Mouse (Mus musculus): ENCODE data around the gene Ache. TPM values are rescaled to one million over a fixed set of nuclear protein-coding genes. Genes with fewer than 3 reads are reported as not detected.

The Ache gene
- polyA plus RNA-seq, 1 experiment from 2014 or later: 10.7 TPM

DNA sequence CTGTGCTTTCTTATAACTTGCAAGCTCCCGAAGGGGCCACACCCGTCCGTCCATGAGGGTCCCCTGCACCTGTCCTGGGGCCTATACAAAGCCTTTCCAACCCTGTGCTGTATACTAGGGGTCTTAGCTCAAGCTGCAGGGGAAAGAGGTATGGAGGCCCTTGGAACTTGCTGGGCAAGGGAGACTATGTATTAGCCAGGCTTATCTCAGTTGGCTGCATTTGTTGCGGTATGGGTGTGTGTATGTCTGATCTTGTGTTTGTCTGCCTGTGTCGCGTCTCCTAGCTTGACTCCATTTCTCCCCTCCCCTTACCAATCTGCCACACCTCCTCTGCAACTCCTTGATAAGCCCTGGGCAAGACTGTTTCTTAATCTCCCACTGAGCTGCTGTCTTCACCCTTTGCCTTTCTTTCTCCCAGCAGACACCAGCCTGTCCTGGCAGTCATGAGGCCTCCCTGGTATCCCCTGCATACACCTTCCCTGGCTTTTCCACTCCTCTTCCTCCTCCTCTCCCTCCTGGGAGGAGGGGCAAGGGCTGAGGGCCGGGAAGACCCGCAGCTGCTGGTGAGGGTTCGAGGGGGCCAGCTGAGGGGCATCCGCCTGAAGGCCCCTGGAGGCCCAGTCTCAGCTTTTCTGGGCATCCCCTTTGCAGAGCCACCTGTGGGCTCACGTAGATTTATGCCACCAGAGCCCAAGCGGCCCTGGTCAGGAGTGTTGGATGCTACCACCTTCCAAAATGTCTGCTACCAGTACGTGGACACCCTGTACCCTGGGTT is 2.5 kb downstream of the Ache start:
- H3K9me3 ChIP-seq: no peaks in the 10 kb centered on the region
- peak overlapping the region; percentile 81 for H3K27ac ChIP-seq
- H3K4me3 ChIP-seq: peak overlapping the region; percentile 64
- peak; percentile 95 for DNase-seq (ENCODE audit: low spot score)
- H3K4me1 ChIP-seq: peaks cover 62% of the 10 kb centered on the region
- 36% methylated on average over 13 of the region's 13 CpGs for WGBS
- H3K36me3 ChIP-seq: no peaks in the 10 kb centered on the region
- peaks cover 61% of the 10 kb centered on the region for H3K27me3 ChIP-seq (ENCODE audit: insufficient read depth, poor library complexity, severe bottlenecking)

DNA sequence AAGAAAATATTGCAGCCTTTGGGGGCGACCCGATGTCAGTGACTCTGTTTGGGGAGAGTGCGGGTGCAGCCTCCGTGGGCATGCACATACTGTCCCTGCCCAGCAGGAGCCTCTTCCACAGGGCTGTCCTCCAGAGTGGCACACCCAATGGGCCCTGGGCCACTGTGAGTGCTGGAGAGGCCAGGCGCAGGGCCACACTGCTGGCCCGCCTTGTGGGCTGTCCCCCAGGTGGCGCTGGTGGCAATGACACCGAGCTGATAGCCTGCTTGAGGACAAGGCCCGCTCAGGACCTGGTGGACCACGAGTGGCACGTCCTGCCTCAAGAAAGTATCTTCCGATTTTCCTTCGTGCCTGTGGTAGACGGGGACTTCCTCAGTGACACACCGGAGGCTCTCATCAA is 3.4 kb downstream of the Ache start:
- Histone ChIP-seq H3K9me3 (no peaks in the 10 kb centered on the region), H3K36me3 (peaks cover 7% of the 10 kb centered on the region), H3K27me3 (ENCODE audit: insufficient read depth, poor library complexity, severe bottlenecking) (peaks cover 61% of the 10 kb centered on the region), H3K4me3 (peak overlapping the region; percentile 64), H3K27ac (peak overlapping the region; percentile 59), H3K4me1 (peaks cover 71% of the 10 kb centered on the region)
- DNase-seq (ENCODE audit: low spot score): peak; percentile 92
- 18% methylated on average over 15 of the region's 15 CpGs for WGBS

DNA sequence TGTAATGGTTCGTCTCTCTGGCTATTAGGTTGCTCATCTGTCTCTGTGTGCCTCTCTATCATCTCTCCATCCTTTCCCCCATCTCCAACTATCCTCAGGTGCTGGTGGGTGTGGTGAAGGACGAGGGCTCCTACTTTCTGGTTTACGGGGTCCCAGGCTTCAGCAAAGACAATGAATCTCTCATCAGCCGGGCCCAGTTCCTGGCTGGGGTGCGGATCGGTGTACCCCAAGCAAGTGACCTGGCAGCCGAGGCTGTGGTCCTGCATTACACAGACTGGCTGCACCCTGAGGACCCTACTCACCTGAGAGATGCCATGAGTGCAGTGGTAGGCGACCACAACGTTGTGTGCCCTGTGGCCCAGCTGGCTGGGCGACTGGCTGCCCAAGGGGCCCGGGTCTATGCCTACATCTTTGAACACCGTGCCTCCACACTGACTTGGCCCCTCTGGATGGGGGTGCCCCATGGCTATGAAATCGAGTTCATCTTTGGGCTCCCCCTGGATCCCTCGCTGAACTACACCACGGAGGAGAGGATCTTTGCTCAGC is 4.1 kb downstream of the Ache start:
- peaks cover 73% of the 10 kb centered on the region for H3K4me1 ChIP-seq
- H3K27ac ChIP-seq: no peak overlapping the region
- no peaks in the 10 kb centered on the region for H3K9me3 ChIP-seq
- DNase-seq (ENCODE audit: low spot score): no peak
- peaks cover 61% of the 10 kb centered on the region for H3K27me3 ChIP-seq (ENCODE audit: insufficient read depth, poor library complexity, severe bottlenecking)
- peaks cover 15% of the 10 kb centered on the region for H3K36me3 ChIP-seq
- peak overlapping the region; percentile 64 for H3K4me3 ChIP-seq
- WGBS: 74% methylated on average over 15 of the region's 15 CpGs

DNA sequence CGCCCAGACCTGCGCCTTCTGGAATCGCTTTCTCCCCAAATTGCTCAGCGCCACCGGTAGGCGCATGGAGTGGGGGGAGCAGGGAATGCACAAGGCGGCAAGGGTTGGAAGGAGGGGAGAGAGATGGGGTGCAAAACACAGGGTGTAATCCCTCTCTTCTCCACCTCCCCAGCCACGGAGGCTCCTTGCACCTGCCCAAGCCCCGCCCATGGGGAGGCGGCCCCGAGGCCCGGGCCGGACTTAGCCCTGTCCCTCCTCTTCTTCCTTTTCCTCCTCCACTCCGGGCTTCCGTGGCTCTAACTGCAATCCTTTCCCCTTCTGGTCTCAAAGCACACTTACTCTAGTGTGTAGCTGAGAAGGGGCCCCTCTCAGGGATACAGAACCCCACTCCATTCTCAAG is 6.0 kb downstream of the Ache start:
- peak overlapping the region; percentile 94 for H3K27ac ChIP-seq
- peaks cover 55% of the 10 kb centered on the region for H3K4me1 ChIP-seq
- peak overlapping the region; percentile 74 for H3K4me3 ChIP-seq
- H3K9me3 ChIP-seq: no peaks in the 10 kb centered on the region
- H3K36me3 ChIP-seq: peaks cover 33% of the 10 kb centered on the region
- peaks cover 46% of the 10 kb centered on the region for H3K27me3 ChIP-seq (ENCODE audit: insufficient read depth, poor library complexity, severe bottlenecking)
- WGBS: under 1% methylated on average over 15 of the region's 15 CpGs
- peak; percentile 92 for DNase-seq (ENCODE audit: low spot score)

DNA sequence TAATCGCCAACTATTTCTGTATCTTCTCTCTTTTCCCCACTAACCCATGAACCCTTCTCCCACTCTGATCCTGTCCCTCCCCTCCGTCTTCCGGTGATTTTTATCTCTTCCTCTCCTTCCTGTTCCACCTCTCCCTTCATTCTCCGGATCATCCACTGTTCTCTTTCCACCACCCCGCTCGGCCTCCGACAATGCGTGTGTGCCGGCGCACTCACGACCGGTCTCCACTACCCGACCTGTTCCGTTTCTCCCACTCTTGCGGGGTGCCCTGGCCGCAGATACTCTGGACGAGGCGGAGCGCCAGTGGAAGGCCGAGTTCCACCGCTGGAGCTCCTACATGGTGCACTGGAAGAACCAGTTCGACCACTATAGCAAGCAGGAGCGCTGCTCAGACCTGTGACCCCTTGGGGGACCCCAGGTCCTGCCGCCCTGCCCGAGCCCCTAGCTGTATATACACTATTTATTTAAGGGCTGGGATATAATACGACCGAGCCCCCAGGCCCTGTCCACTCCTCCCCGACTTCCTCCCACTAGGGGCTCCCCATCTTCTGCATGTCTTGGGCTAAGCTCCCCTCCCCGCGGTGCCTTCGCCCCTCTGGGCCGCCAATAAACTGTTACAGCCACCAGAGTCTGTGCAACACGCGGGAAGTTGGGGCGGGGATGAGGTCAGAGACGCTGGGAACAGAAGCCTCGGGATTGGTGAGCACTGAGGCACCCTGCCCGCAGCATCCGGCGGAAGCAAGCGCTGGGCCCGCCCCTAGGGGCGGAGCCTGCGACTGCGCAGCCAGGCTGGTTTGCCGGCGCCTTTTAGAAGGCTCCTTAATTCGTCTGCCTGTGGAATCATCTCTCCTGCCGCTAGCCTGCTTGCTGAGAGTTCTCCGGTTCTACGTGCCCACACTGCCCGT is 6.8 kb downstream of the Ache start, which contains the start of gene Ufsp1:
Ufsp1 (plus strand) TSS at position 791 of the 905 bp plus-strand sequence.
- peaks cover 42% of the 10 kb centered on the region for H3K36me3 ChIP-seq
- H3K27me3 ChIP-seq (ENCODE audit: insufficient read depth, poor library complexity, severe bottlenecking): peaks cover 38% of the 10 kb centered on the region
- H3K4me1 ChIP-seq: peaks cover 47% of the 10 kb centered on the region
- H3K9me3 ChIP-seq: no peaks in the 10 kb centered on the region
- WGBS: under 1% methylated on average over 52 of the region's 52 CpGs
- DNase-seq (ENCODE audit: low spot score): peak; percentile 98
- H3K27ac ChIP-seq: peak within 1 kb of the TSS; percentile 94
- peak within 1 kb of the TSS; percentile 74 for H3K4me3 ChIP-seq

DNA sequence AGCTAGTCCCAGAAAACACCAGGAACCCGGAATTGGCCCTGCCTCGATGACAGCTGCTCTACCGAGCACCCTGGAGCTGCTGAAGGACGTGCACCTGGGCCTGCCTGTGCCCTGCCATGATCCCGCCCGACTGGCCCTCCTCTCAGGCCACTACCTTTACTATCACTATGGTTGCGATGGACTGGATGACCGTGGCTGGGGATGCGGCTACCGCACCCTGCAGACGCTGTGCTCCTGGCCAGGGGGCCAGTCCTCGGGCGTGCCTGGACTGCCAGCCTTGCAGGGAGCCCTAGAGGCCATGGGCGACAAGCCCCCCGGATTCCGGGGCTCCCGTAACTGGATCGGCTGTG is 7.4 kb downstream of the Ache start:
- peak overlapping the region; percentile 94 for H3K27ac ChIP-seq
- no peaks in the 10 kb centered on the region for H3K9me3 ChIP-seq
- H3K36me3 ChIP-seq: peaks cover 48% of the 10 kb centered on the region
- peaks cover 41% of the 10 kb centered on the region for H3K4me1 ChIP-seq
- 7% methylated on average over 18 of the region's 18 CpGs for WGBS
- H3K27me3 ChIP-seq (ENCODE audit: insufficient read depth, poor library complexity, severe bottlenecking): peaks cover 32% of the 10 kb centered on the region
- DNase-seq (ENCODE audit: low spot score): no peak
- H3K4me3 ChIP-seq: peak overlapping the region; percentile 74

DNA sequence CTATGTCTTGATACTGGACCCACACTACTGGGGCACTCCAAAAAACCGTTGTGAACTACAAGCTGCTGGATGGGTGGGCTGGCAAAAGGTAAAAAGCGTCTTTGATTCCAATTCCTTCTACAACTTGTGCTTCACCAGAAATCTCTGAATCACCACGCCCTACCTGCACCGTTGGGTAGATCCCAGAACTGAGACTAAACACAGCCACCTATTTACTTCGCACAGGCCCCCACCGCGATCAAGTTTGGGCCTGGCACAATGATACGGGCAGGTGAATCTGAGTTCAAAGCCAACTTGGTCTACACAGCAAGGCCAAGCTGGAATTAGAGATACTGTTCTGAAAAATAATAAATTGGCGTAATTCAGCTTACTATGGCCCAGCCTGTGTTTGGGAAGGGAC is 8.0 kb downstream of the Ache start:
- peaks cover 26% of the 10 kb centered on the region for H3K27me3 ChIP-seq (ENCODE audit: insufficient read depth, poor library complexity, severe bottlenecking)
- H3K9me3 ChIP-seq: no peaks in the 10 kb centered on the region
- no peak for DNase-seq (ENCODE audit: low spot score)
- H3K4me3 ChIP-seq: peak overlapping the region; percentile 74
- peak overlapping the region; percentile 94 for H3K27ac ChIP-seq
- 77% methylated on average over 9 of the region's 9 CpGs for WGBS
- H3K4me1 ChIP-seq: peaks cover 37% of the 10 kb centered on the region
- H3K36me3 ChIP-seq: peaks cover 54% of the 10 kb centered on the region

DNA sequence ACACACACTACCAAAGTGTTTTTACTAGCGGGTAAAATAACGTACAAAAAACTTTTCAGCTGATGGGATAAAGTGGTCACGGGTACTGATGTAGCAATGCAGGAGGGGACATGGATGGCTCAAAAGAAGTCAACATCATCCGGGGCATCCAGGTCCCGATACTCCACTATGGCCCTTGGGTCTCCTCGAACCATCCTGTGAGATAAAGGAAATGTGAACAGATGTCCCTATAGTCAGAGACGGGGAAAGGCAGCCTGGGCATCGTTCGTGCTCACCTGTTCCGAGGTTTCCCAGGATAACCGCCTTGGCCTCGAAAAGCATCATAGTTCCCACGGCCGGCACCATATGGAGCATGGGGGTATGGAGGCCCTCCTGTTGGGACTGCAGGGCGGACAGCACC is 8.4 kb downstream of the Ache start:
- Histone ChIP-seq H3K27me3 (ENCODE audit: insufficient read depth, poor library complexity, severe bottlenecking) (peaks cover 22% of the 10 kb centered on the region), H3K4me3 (peak overlapping the region; percentile 74; the same call in 1 of the 2 replicates), H3K4me1 (peaks cover 35% of the 10 kb centered on the region), H3K36me3 (peaks cover 58% of the 10 kb centered on the region), H3K27ac (no peak overlapping the region), H3K9me3 (no peaks in the 10 kb centered on the region)
- no peak for DNase-seq (ENCODE audit: low spot score)
- WGBS: 91% methylated on average over 15 of the region's 15 CpGs

DNA sequence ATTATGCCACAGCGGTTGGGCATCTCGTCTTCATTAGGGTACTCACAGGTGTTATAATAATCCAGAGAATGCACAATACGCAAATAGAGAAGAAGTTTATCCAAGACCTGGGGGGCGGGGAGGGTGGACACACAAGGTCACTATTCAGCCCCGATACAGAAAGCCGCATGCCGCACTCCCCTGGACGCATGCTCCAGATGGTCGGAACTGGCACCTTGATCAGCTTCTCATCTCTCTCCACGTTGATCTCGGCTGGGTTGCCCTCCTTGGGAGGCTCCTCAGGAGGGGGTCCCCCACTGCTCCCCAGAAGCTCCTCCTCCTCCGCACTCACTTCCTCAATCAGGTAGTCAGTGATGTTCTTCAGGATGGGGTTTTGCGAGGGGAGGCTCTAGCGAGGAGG is 9.8 kb downstream of the Ache start:
- Histone ChIP-seq H3K27me3 (ENCODE audit: insufficient read depth, poor library complexity, severe bottlenecking) (peaks cover 9% of the 10 kb centered on the region), H3K4me3 (no peak overlapping the region), H3K36me3 (peaks cover 72% of the 10 kb centered on the region), H3K27ac (no peak overlapping the region), H3K4me1 (peaks cover 31% of the 10 kb centered on the region), H3K9me3 (no peaks in the 10 kb centered on the region)
- 92% methylated on average over 14 of the region's 14 CpGs for WGBS
- DNase-seq (ENCODE audit: low spot score): no peak

DNA sequence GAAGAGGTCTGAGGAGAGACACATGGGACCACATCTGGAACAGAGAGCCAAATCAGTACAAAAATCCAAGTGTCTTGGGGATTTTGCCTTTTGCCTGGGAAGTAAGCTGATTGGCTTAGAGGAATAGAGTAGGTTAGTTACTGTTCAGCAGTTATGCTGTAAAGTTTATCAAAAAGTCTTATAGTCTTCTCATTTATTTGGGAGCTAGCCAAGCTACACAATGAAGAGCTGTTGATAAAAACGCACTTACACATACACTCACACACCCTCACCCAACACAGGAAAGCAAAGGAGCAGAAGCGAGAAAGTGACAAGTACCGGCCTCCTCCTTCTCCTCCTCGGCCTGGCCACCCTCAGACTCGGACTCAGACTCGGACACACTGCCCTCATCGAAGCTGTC is 11.9 kb downstream of the Ache start:
- Histone ChIP-seq H3K27ac (no peak overlapping the region), H3K4me3 (no peak overlapping the region), H3K9me3 (no peaks in the 10 kb centered on the region), H3K36me3 (peaks cover 92% of the 10 kb centered on the region), H3K27me3 (ENCODE audit: insufficient read depth, poor library complexity, severe bottlenecking) (no peaks in the 10 kb centered on the region), H3K4me1 (peaks cover 26% of the 10 kb centered on the region)
- WGBS: 81% methylated on average over 7 of the region's 7 CpGs
- DNase-seq (ENCODE audit: low spot score): no peak

DNA sequence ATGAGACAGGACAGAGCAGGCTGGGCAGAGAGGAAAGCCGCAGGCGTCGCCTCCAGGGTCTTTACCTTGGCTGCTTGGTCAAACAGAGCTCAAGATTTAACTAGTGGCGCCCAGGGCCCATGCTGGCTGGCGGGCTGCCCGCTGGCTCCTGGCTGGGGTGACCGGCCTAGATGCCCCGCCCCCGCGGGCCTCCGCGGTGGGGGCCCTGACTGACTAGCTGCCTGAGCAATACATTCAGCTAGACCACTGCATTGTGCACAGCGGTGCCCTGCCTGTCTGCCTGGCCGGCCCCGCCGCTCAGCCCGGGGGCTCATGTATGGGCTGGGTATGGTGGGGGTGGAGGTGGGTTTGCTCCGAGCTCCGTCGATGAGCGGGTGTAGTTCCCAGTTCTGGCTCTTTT is 13.9 kb downstream of the Ache start:
- no peaks in the 10 kb centered on the region for H3K9me3 ChIP-seq
- no peak overlapping the region for H3K27ac ChIP-seq
- no peak for DNase-seq (ENCODE audit: low spot score)
- no peaks in the 10 kb centered on the region for H3K27me3 ChIP-seq (ENCODE audit: insufficient read depth, poor library complexity, severe bottlenecking)
- WGBS: 88% methylated on average over 21 of the region's 21 CpGs
- no peak overlapping the region; the same call in 1 of the 2 replicates for H3K4me3 ChIP-seq
- peaks cover 29% of the 10 kb centered on the region for H3K4me1 ChIP-seq
- H3K36me3 ChIP-seq: peaks cover 98% of the 10 kb centered on the region

DNA sequence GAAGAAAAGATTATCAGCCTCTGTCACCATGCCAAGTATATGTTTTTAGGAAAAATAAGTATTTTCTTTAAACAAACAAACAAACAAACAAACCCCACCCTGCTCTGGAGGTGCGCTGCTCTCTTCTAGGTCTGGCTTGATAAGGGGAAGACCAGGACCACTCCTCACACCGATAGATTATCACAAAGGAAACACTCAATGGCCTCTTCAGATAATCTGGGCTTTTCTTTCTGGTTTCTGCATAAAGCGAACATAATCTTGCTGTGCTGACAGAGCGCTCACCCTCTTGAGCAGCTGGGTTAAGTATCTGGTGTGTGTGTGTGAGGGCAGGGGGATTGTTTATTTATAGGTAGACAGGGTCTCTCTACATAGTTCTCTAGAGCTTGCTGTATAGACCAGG is 16.3 kb downstream of the Ache start:
- peaks cover 31% of the 10 kb centered on the region for H3K4me1 ChIP-seq
- H3K36me3 ChIP-seq: peaks cover 77% of the 10 kb centered on the region
- H3K27ac ChIP-seq: no peak overlapping the region
- H3K27me3 ChIP-seq (ENCODE audit: insufficient read depth, poor library complexity, severe bottlenecking): no peaks in the 10 kb centered on the region
- no peak overlapping the region for H3K4me3 ChIP-seq
- H3K9me3 ChIP-seq: no peaks in the 10 kb centered on the region
- 28% methylated on average over 4 of the region's 4 CpGs for WGBS
- DNase-seq (ENCODE audit: low spot score): no peak

DNA sequence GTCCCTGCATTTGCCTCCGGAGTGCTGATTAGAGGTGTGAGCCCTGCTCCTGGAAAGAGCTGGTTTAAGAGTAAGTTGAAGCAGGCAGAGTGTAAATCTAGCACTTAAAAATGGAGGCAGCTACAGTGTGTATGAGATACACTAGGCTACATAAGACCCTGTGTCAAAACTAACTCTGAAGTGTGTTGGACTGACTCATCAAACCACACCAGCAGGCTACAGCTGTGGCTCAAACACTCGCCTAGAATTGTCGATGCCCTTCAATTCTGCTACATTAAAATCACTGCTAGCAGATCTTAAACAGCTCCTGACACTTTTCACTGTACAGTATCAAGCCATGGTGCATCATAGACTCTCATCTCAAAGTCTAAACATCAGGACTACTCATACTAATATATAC is 16.8 kb downstream of the Ache start:
- 71% methylated on average over 3 of the region's 3 CpGs for WGBS
- Histone ChIP-seq H3K27me3 (ENCODE audit: insufficient read depth, poor library complexity, severe bottlenecking) (no peaks in the 10 kb centered on the region), H3K27ac (0 out of 2 replicates have a peak overlapping the region, but pooled peaks have one; percentile 32), H3K4me3 (0 out of 2 replicates have a peak overlapping the region, but pooled peaks have one; percentile 12), H3K36me3 (peaks cover 77% of the 10 kb centered on the region), H3K9me3 (no peaks in the 10 kb centered on the region), H3K4me1 (peaks cover 31% of the 10 kb centered on the region)
- DNase-seq (ENCODE audit: low spot score): no peak
